Mouse (Mus musculus): ENCODE data around the gene Ttn.

Ttn gene

GRCm38 (mm10) chr2:76714984-76715383 lies 267.4 kb downstream of the Ttn start:
- no peak for DNase-seq (ENCODE audit: extremely low read depth, low read depth)

GRCm38 (mm10) chr2:76708512-76708911 lies 273.8 kb downstream of the Ttn start:
- DNase-seq (ENCODE audit: extremely low read depth, low read depth) = peak; percentile 36

- DNase-seq (ENCODE audit: extremely low read depth, low read depth) = no peak
These were observed 276.7 kb downstream of the Ttn start for GRCm38 (mm10) chr2:76705655-76706054.

- DNase-seq (ENCODE audit: extremely low read depth, low read depth) = no peak
These were observed 279.6 kb downstream of the Ttn start for GRCm38 (mm10) chr2:76702751-76703150.

GRCm38 (mm10) chr2:76702188-76702587 lies 280.2 kb downstream of the Ttn start:
- no peak for DNase-seq (ENCODE audit: extremely low read depth, low read depth)

GRCm38 (mm10) chr2:76695290-76695689 lies 287.1 kb downstream of the Ttn start:
- no peak for DNase-seq (ENCODE audit: extremely low read depth, low read depth)

GRCm38 (mm10) chr2:76693765-76694164 lies 288.6 kb downstream of the Ttn start:
- no peak for DNase-seq (ENCODE audit: extremely low read depth, low read depth)

- DNase-seq (ENCODE audit: extremely low read depth, low read depth) = peak; percentile 85
These were observed 291.7 kb downstream of the Ttn start for GRCm38 (mm10) chr2:76690436-76691204.

- peak; percentile 57 for DNase-seq (ENCODE audit: extremely low read depth, low read depth)
These were observed 294.2 kb downstream of the Ttn start for GRCm38 (mm10) chr2:76688162-76688561.

GRCm38 (mm10) chr2:76687608-76688007 lies 294.7 kb downstream of the Ttn start:
- DNase-seq (ENCODE audit: extremely low read depth, low read depth) = no peak

- DNase-seq (ENCODE audit: extremely low read depth, low read depth) = no peak
These were observed 295.4 kb downstream of the Ttn start for GRCm38 (mm10) chr2:76686986-76687385.

- no peak for DNase-seq (ENCODE audit: extremely low read depth, low read depth)
These were observed 300.0 kb downstream of the Ttn start for GRCm38 (mm10) chr2:76682301-76682700.

- no peak for DNase-seq (ENCODE audit: extremely low read depth, low read depth)
These were observed 305.7 kb downstream of the Ttn start for GRCm38 (mm10) chr2:76676401-76677226.

GRCm38 (mm10) chr2:76675949-76676348 lies 306.4 kb downstream of the Ttn start:
- no peak for DNase-seq (ENCODE audit: extremely low read depth, low read depth)

GRCm38 (mm10) chr2:76675451-76675850 lies 306.9 kb downstream of the Ttn start:
- DNase-seq (ENCODE audit: extremely low read depth, low read depth) = no peak

GRCm38 (mm10) chr2:76674725-76675427 lies 307.5 kb downstream of the Ttn start, which contains the start of gene Plekha3:
Plekha3 (plus strand) TSS chr2:76675281.
- DNase-seq (ENCODE audit: extremely low read depth, low read depth) = peak; percentile 34

GRCm38 (mm10) chr2:76673472-76674081 lies 308.8 kb downstream of the Ttn start:
- peak; percentile 59 for DNase-seq (ENCODE audit: extremely low read depth, low read depth)

GRCm38 (mm10) chr2:76672966-76673392 lies 309.4 kb downstream of the Ttn start, which contains the start of gene Fkbp7:
Fkbp7 (minus strand) TSS chr2:76673116.
- peak; percentile 78 for DNase-seq (ENCODE audit: extremely low read depth, low read depth)

GRCm38 (mm10) chr2:76672134-76672745 lies 310.1 kb downstream of the Ttn start:
- DNase-seq (ENCODE audit: extremely low read depth, low read depth) = no peak

- no peak for DNase-seq (ENCODE audit: extremely low read depth, low read depth)
These were observed 310.7 kb downstream of the Ttn start for GRCm38 (mm10) chr2:76671641-76672040.

- DNase-seq (ENCODE audit: extremely low read depth, low read depth) = no peak
These were observed 315.1 kb downstream of the Ttn start for GRCm38 (mm10) chr2:76667200-76667599.
